Mouse (Mus musculus): ENCODE results near the gene Il1rapl2.

GRCm38 (mm10) chrX:137923490-137923889 lies 353.1 kb downstream of the Il1rapl2 start:
- TF ChIP-seq GATA1 (IDR thresholded peaks at IDR 0.05; ENCODE audit: borderline replicate concordance, low read length) (no peak), FLI1 (IDR thresholded peaks at IDR 0.05; ENCODE audit: low read length) (no peak)
